Mouse (Mus musculus) forebrain, embryonic 15.5 days (tissue): ENCODE data around the gene Endog. TPM values are rescaled to one million over a fixed set of nuclear protein-coding genes. Genes with fewer than 3 reads are reported as not detected.
A peak's percentile ranks its signal among the peaks of the same experiment; 100 is the strongest.

Experiments
- ATAC-seq: fragments of 200-750 bp; cut with Nextera tagmentation; replicated peaks from 2 replicates; pipeline ENCODE4 v1.8.0; 2017; ENCODE audit warnings: mild to moderate bottlenecking, moderate TSS enrichment, moderate library complexity
- H3K27ac ChIP-seq: fragments of 300-500 bp; sonication (generic); replicated peaks from 2 replicates; pipeline ENCODE4 v1.5.1; 2015; ENCODE audit warnings: mild to moderate bottlenecking, inconsistent platforms
- H3K27me3 ChIP-seq: fragments of 300-500 bp; sonication (generic); 2 replicates; pipeline ENCODE4 v1.6.1; 2015; ENCODE audit warnings: inconsistent platforms
- H3K36me3 ChIP-seq: fragments of 300-500 bp; sonication (generic); 2 replicates; pipeline ENCODE4 v1.6.1; 2015; ENCODE audit warnings: mild to moderate bottlenecking, inconsistent platforms
- H3K4me1 ChIP-seq: fragments of 300-500 bp; sonication (generic); 2 replicates; pipeline ENCODE4 v1.6.1; 2015; ENCODE audit warnings: inconsistent platforms
- H3K4me2 ChIP-seq: fragments of 300-500 bp; sonication (generic); replicated peaks from 2 replicates; pipeline ENCODE4 v1.6.1; 2015; ENCODE audit warnings: mild to moderate bottlenecking, inconsistent platforms
- H3K4me3 ChIP-seq: fragments of 300-500 bp; sonication (generic); 2 replicates; pipeline ENCODE4 v1.5.1; 2015; ENCODE audit warnings: mild to moderate bottlenecking, inconsistent platforms
- H3K9ac ChIP-seq: fragments of 300-500 bp; sonication (generic); replicated peaks from 2 replicates; pipeline ENCODE4 v1.6.1; 2015; ENCODE audit warnings: mild to moderate bottlenecking, inconsistent platforms
- H3K9me3 ChIP-seq: fragments of 300-500 bp; sonication (generic); 2 replicates; pipeline ENCODE4 v1.6.1; 2016; ENCODE audit warnings: inconsistent platforms
- WGBS: fragments of 180-500 bp; shearing (Covaris S2); methylation state at CpG from one replicate; pipeline ENCODE4 v1.1.7; 2015; ENCODE audit warnings: mixed read lengths; 5-methylcytosine and 5-hydroxymethylcytosine counted together
- polyA plus RNA-seq: library from polyadenylated mRNA; unstranded; fragments of >200 nt; fragmentation: Nextera tagmentation; extraction: Ambion mirVana; gene quantifications from 2 replicates; pipeline ENCODE4 v1.2.1, GENCODE M21; 2015

Gene Endog
- polyA plus RNA-seq, 1 experiment from 2014 or later = 14.7 TPM

GRCm38 (mm10) chr2:30198021-30198420 is 26.7 kb downstream of the Endog start:
- Histone ChIP-seq H3K9ac (no peak overlapping the region), H3K4me1 (no peaks in the 10 kb centered on the region), H3K9me3 (no peaks in the 10 kb centered on the region), H3K36me3 (no peaks in the 10 kb centered on the region), H3K27me3 (no peaks in the 10 kb centered on the region), H3K27ac (no peak overlapping the region), H3K4me3 (no peak overlapping the region), H3K4me2 (no peak overlapping the region)
- WGBS = 72% methylated on average over 4 of the region's 4 CpGs
- ATAC-seq = no peak

- H3K27me3 ChIP-seq = no peaks in the 10 kb centered on the region
- ATAC-seq = no peak
- H3K4me2 ChIP-seq = no peak overlapping the region
- H3K9me3 ChIP-seq = no peaks in the 10 kb centered on the region
- no peak overlapping the region for H3K9ac ChIP-seq
- H3K27ac ChIP-seq = no peak overlapping the region
- WGBS = 67% methylated on average over 1 of the region's 1 CpGs
- no peaks in the 10 kb centered on the region for H3K36me3 ChIP-seq
- no peak overlapping the region for H3K4me3 ChIP-seq
- H3K4me1 ChIP-seq = peaks cover 7% of the 10 kb centered on the region
Observed at GRCm38 (mm10) chr2:30199984-30200383, 28.7 kb downstream of the Endog start.

- no peak overlapping the region for H3K9ac ChIP-seq
- H3K27me3 ChIP-seq = no peaks in the 10 kb centered on the region
- 86% methylated on average over 5 of the region's 5 CpGs for WGBS
- no peak for ATAC-seq
- H3K4me2 ChIP-seq = no peak overlapping the region
- H3K9me3 ChIP-seq = no peaks in the 10 kb centered on the region
- no peak overlapping the region for H3K27ac ChIP-seq
- H3K4me1 ChIP-seq = peaks cover 8% of the 10 kb centered on the region
- no peak overlapping the region for H3K4me3 ChIP-seq
- no peaks in the 10 kb centered on the region for H3K36me3 ChIP-seq
Observed at GRCm38 (mm10) chr2:30200388-30200925, 29.2 kb downstream of the Endog start.

- Histone ChIP-seq H3K36me3 (no peaks in the 10 kb centered on the region), H3K4me1 (peaks cover 14% of the 10 kb centered on the region), H3K4me3 (no peak overlapping the region), H3K27ac (no peak overlapping the region), H3K9ac (no peak overlapping the region), H3K4me2 (no peak overlapping the region), H3K27me3 (no peaks in the 10 kb centered on the region), H3K9me3 (no peaks in the 10 kb centered on the region)
- 84% methylated on average over 7 of the region's 7 CpGs for WGBS
- ATAC-seq = no peak
Observed at GRCm38 (mm10) chr2:30203439-30203838, 32.1 kb downstream of the Endog start.

- no peaks in the 10 kb centered on the region for H3K36me3 ChIP-seq
- H3K4me2 ChIP-seq = peak overlapping the region; percentile 80
- H3K9ac ChIP-seq = peak overlapping the region; percentile 57
- H3K4me3 ChIP-seq = peak overlapping the region; percentile 57
- H3K27ac ChIP-seq = peak overlapping the region; percentile 75
- ATAC-seq = peak; percentile 67
- WGBS = 2% methylated on average over 13 of the region's 13 CpGs
- H3K4me1 ChIP-seq = peaks cover 14% of the 10 kb centered on the region
- no peaks in the 10 kb centered on the region for H3K9me3 ChIP-seq
- H3K27me3 ChIP-seq = no peaks in the 10 kb centered on the region
Observed at GRCm38 (mm10) chr2:30205255-30205628, 33.9 kb downstream of the Endog start.

GRCm38 (mm10) chr2:30205629-30206357 is 34.5 kb downstream of the Endog start, which contains the start of gene Kyat1:
Gene Kyat1, minus strand, starts transcription at chr2:30205847.
- no peaks in the 10 kb centered on the region for H3K9me3 ChIP-seq
- peak within 1 kb of the TSS; percentile 57 for H3K9ac ChIP-seq
- no peaks in the 10 kb centered on the region for H3K36me3 ChIP-seq
- peak; percentile 98 for ATAC-seq
- under 1% methylated on average over 44 of the region's 44 CpGs for WGBS
- peak within 1 kb of the TSS; percentile 75 for H3K27ac ChIP-seq
- peak within 1 kb of the TSS; percentile 80 for H3K4me2 ChIP-seq
- peak within 1 kb of the TSS; percentile 57 for H3K4me3 ChIP-seq
- no peaks in the 10 kb centered on the region for H3K27me3 ChIP-seq
- peaks cover 14% of the 10 kb centered on the region for H3K4me1 ChIP-seq

- 85% methylated on average over 4 of the region's 4 CpGs for WGBS
- ATAC-seq = no peak
- Histone ChIP-seq H3K27ac (no peak overlapping the region), H3K27me3 (no peaks in the 10 kb centered on the region), H3K4me1 (peaks cover 14% of the 10 kb centered on the region), H3K4me2 (no peak overlapping the region), H3K36me3 (no peaks in the 10 kb centered on the region), H3K9me3 (no peaks in the 10 kb centered on the region), H3K4me3 (no peak overlapping the region), H3K9ac (no peak overlapping the region)
Observed at GRCm38 (mm10) chr2:30207401-30207800, 36.1 kb downstream of the Endog start.

- Histone ChIP-seq H3K4me3 (no peak overlapping the region), H3K9ac (no peak overlapping the region), H3K27me3 (no peaks in the 10 kb centered on the region), H3K4me1 (peaks cover 14% of the 10 kb centered on the region), H3K27ac (no peak overlapping the region), H3K9me3 (no peaks in the 10 kb centered on the region), H3K36me3 (no peaks in the 10 kb centered on the region), H3K4me2 (no peak overlapping the region)
- WGBS = 76% methylated on average over 5 of the region's 5 CpGs
- no peak for ATAC-seq
Observed at GRCm38 (mm10) chr2:30207886-30208285, 36.6 kb downstream of the Endog start.

GRCm38 (mm10) chr2:30211408-30212168 is 40.3 kb downstream of the Endog start:
- Histone ChIP-seq H3K4me1 (peaks cover 1% of the 10 kb centered on the region), H3K9me3 (no peaks in the 10 kb centered on the region), H3K9ac (no peak overlapping the region), H3K27ac (no peak overlapping the region), H3K36me3 (no peaks in the 10 kb centered on the region), H3K4me3 (no peak overlapping the region), H3K4me2 (no peak overlapping the region), H3K27me3 (no peaks in the 10 kb centered on the region)
- 81% methylated on average over 6 of the region's 6 CpGs for WGBS
- ATAC-seq = no peak

- H3K9ac ChIP-seq = no peak overlapping the region
- no peaks in the 10 kb centered on the region for H3K36me3 ChIP-seq
- H3K4me2 ChIP-seq = no peak overlapping the region
- no peaks in the 10 kb centered on the region for H3K4me1 ChIP-seq
- no peaks in the 10 kb centered on the region for H3K27me3 ChIP-seq
- ATAC-seq = no peak
- WGBS = 76% methylated on average over 4 of the region's 4 CpGs
- no peak overlapping the region for H3K27ac ChIP-seq
- no peaks in the 10 kb centered on the region for H3K9me3 ChIP-seq
- H3K4me3 ChIP-seq = no peak overlapping the region
Observed at GRCm38 (mm10) chr2:30212169-30212545, 40.9 kb downstream of the Endog start.

GRCm38 (mm10) chr2:30212951-30213350 is 41.7 kb downstream of the Endog start:
- 83% methylated on average over 1 of the region's 1 CpGs for WGBS
- no peak overlapping the region for H3K9ac ChIP-seq
- no peaks in the 10 kb centered on the region for H3K36me3 ChIP-seq
- H3K27me3 ChIP-seq = no peaks in the 10 kb centered on the region
- ATAC-seq = no peak
- H3K4me1 ChIP-seq = no peaks in the 10 kb centered on the region
- H3K27ac ChIP-seq = no peak overlapping the region
- no peaks in the 10 kb centered on the region for H3K9me3 ChIP-seq
- H3K4me2 ChIP-seq = no peak overlapping the region
- no peak overlapping the region for H3K4me3 ChIP-seq

- Histone ChIP-seq H3K4me3 (no peak overlapping the region), H3K27ac (no peak overlapping the region), H3K9ac (no peak overlapping the region), H3K27me3 (no peaks in the 10 kb centered on the region), H3K9me3 (no peaks in the 10 kb centered on the region), H3K4me1 (no peaks in the 10 kb centered on the region), H3K36me3 (no peaks in the 10 kb centered on the region), H3K4me2 (no peak overlapping the region)
- whole genome bisulfite sequencing = 93% methylated on average over 3 of the region's 3 CpGs
- no peak for ATAC-seq
Observed at GRCm38 (mm10) chr2:30214745-30215144, 43.5 kb downstream of the Endog start.
